Mouse (Mus musculus) G1E-ER4 (cell line): ENCODE data around the gene Tpra1. TPM values are rescaled to one million over a fixed set of nuclear protein-coding genes. Genes with fewer than 3 reads are reported as not detected.

Source experiments
- GATA1 ChIP-seq: IDR thresholded peaks from one replicate; pipeline ENCODE4 v1.8.0; 2012; ENCODE audit warnings: low read length, inconsistent platforms
- polyA plus RNA-seq: library from polyadenylated mRNA; stranded (reverse); fragments of >175 nt; gene quantifications from 2 replicates; pipeline ENCODE4 v1.2.3, GENCODE M21; 2012

Tpra1 gene
- polyA plus RNA-seq, 1 experiment = 93.9 TPM

GRCm38 (mm10) chr6:88934816-88935215, 32.8 kb downstream of the Tpra1 start:
- TF ChIP-seq GATA1 = no peak

GRCm38 (mm10) chr6:88935735-88936276, 33.8 kb downstream of the Tpra1 start:
- TF ChIP-seq GATA1 = no peak

GRCm38 (mm10) chr6:88936342-88937213, 34.5 kb downstream of the Tpra1 start:
- TF ChIP-seq GATA1 = no peak

GRCm38 (mm10) chr6:88937214-88937549, 35.1 kb downstream of the Tpra1 start:
- TF ChIP-seq GATA1 = no peak

GRCm38 (mm10) chr6:88937971-88938663, 36.1 kb downstream of the Tpra1 start:
- no peak for TF ChIP-seq GATA1

GRCm38 (mm10) chr6:88938664-88939055, 36.6 kb downstream of the Tpra1 start:
- TF ChIP-seq GATA1 = no peak

GRCm38 (mm10) chr6:88939281-88940089, 37.4 kb downstream of the Tpra1 start:
- TF ChIP-seq GATA1 = no peak

GRCm38 (mm10) chr6:88940090-88940916, 38.3 kb downstream of the Tpra1 start:
- TF ChIP-seq GATA1 = no peak

GRCm38 (mm10) chr6:88941628-88942027, 39.6 kb downstream of the Tpra1 start:
- TF ChIP-seq GATA1 = no peak

- TF ChIP-seq GATA1 = no peak
These were observed 40.5 kb downstream of the Tpra1 start for GRCm38 (mm10) chr6:88942595-88942994.

GRCm38 (mm10) chr6:88943666-88944065, 41.6 kb downstream of the Tpra1 start:
- no peak for TF ChIP-seq GATA1

GRCm38 (mm10) chr6:88946442-88946841, 44.4 kb downstream of the Tpra1 start:
- TF ChIP-seq GATA1 = no peak

- no peak for TF ChIP-seq GATA1
These were observed 45.7 kb downstream of the Tpra1 start for GRCm38 (mm10) chr6:88947771-88948170.

- no peak for TF ChIP-seq GATA1
These were observed 54.7 kb downstream of the Tpra1 start for GRCm38 (mm10) chr6:88956725-88957124.

GRCm38 (mm10) chr6:88957313-88957712, 55.3 kb downstream of the Tpra1 start:
- no peak for TF ChIP-seq GATA1

- TF ChIP-seq GATA1 = no peak
These were observed 55.8 kb downstream of the Tpra1 start for GRCm38 (mm10) chr6:88957801-88958211.
